Mouse (Mus musculus) cortical plate, adult 2 months (tissue): ENCODE data around the gene Slc10a7. TPM values are rescaled to one million over a fixed set of nuclear protein-coding genes. Genes with fewer than 3 reads are reported as not detected.
A peak's percentile ranks its signal among the peaks of the same experiment; 100 is the strongest.
"Not testable (repeated sequence)": the region's sequence is repeated elsewhere in the genome, so short reads cannot be mapped to it uniquely, and the experiment has no call there.

Source experiments
- H3K27ac ChIP-seq: fragments of 200-500 bp; 2 replicates; pipeline ENCODE4 v1.5.1; 2012; ENCODE audit warnings: low read length, control low read depth, inconsistent platforms; ENCODE audit not compliant: insufficient read depth
- H3K4me1 ChIP-seq: fragments of 200-500 bp; 2 replicates; pipeline ENCODE4 v1.6.1; 2011; ENCODE audit warnings: low read length; ENCODE audit not compliant: control insufficient read depth, insufficient read depth
- H3K4me3 ChIP-seq: fragments of 200-500 bp; 2 replicates; pipeline ENCODE4 v1.5.1; 2011; ENCODE audit warnings: mild to moderate bottlenecking, low read length, control low read depth; ENCODE audit not compliant: insufficient read depth
- CTCF ChIP-seq: fragments of 200-500 bp; IDR thresholded peaks from 2 replicates; pipeline ENCODE4 v1.5.1; 2011; ENCODE audit warnings: mild to moderate bottlenecking, control low read depth, low read length; ENCODE audit not compliant: insufficient read depth; ENCODE audit errors: extremely low read depth
- POLR2A ChIP-seq: fragments of 200-500 bp; IDR thresholded peaks from 2 replicates; pipeline ENCODE4 v1.6.1; 2011; ENCODE audit warnings: mild to moderate bottlenecking, low read length, control low read depth; ENCODE audit not compliant: insufficient read depth; ENCODE audit errors: extremely low read depth
- polyA plus RNA-seq: library from polyadenylated mRNA; depleted of rRNA; stranded (reverse); fragments of >200 nt; gene quantifications from 2 replicates; pipeline ENCODE4 v1.2.3, GENCODE M21; 2012

The Slc10a7 gene
- polyA plus RNA-seq, 1 experiment = 4.1 TPM

- H3K4me3 ChIP-seq = no peak overlapping the region
- TF ChIP-seq CTCF (no peak), POLR2A (no peak)
- no peak overlapping the region for H3K27ac ChIP-seq
- H3K4me1 ChIP-seq = no peaks in the 10 kb centered on the region
These were observed 35.4 kb downstream of the Slc10a7 start for GRCm38 (mm10) chr8:78544545-78544944.

GRCm38 (mm10) chr8:78545153-78545817 is 36.1 kb downstream of the Slc10a7 start:
- not testable (repeated sequence) for H3K27ac ChIP-seq, H3K4me3 ChIP-seq, H3K4me1 ChIP-seq

GRCm38 (mm10) chr8:78549971-78550751 is 41.0 kb downstream of the Slc10a7 start:
- Histone ChIP-seq H3K27ac (no peak overlapping the region), H3K4me1 (no peaks in the 10 kb centered on the region), H3K4me3 (no peak overlapping the region)
- TF ChIP-seq CTCF (no peak), POLR2A (no peak)

- no peaks in the 10 kb centered on the region for H3K4me1 ChIP-seq
- no peak overlapping the region for H3K27ac ChIP-seq
- no peak overlapping the region for H3K4me3 ChIP-seq
- TF ChIP-seq POLR2A (no peak), CTCF (no peak)
These were observed 41.6 kb downstream of the Slc10a7 start for GRCm38 (mm10) chr8:78550752-78551134.

GRCm38 (mm10) chr8:78555817-78556216 is 46.7 kb downstream of the Slc10a7 start:
- Histone ChIP-seq H3K4me3 (no peak overlapping the region), H3K27ac (no peak overlapping the region)
- TF ChIP-seq POLR2A = no peak
- TF ChIP-seq CTCF = no peak

GRCm38 (mm10) chr8:78556773-78557434 is 47.8 kb downstream of the Slc10a7 start:
- Histone ChIP-seq H3K4me3 (no peak overlapping the region), H3K27ac (no peak overlapping the region), H3K4me1 (no peaks in the 10 kb centered on the region)
- no peak for TF ChIP-seq CTCF
- TF ChIP-seq POLR2A = no peak

More at GRCm38 (mm10) chr8:78555817-78556216, 46.7 kb downstream of the Slc10a7 start:
- no peaks in the 10 kb centered on the region for H3K4me1 ChIP-seq

GRCm38 (mm10) chr8:78561620-78562019 is 52.5 kb downstream of the Slc10a7 start:
- Histone ChIP-seq H3K27ac (no peak overlapping the region), H3K4me1 (no peaks in the 10 kb centered on the region), H3K4me3 (no peak overlapping the region)
- 0 out of 2 replicates have a peak, but pooled peaks have one; percentile 16 for TF ChIP-seq CTCF
- TF ChIP-seq POLR2A = no peak

GRCm38 (mm10) chr8:78563466-78564058 is 54.4 kb downstream of the Slc10a7 start:
- Histone ChIP-seq H3K27ac (no peak overlapping the region), H3K4me3 (no peak overlapping the region), H3K4me1 (no peaks in the 10 kb centered on the region)
- TF ChIP-seq POLR2A = no peak
- TF ChIP-seq CTCF = no peak

GRCm38 (mm10) chr8:78564200-78564599 is 55.1 kb downstream of the Slc10a7 start:
- Histone ChIP-seq H3K4me1 (no peaks in the 10 kb centered on the region), H3K27ac (no peak overlapping the region), H3K4me3 (no peak overlapping the region)
- TF ChIP-seq POLR2A (no peak), CTCF (no peak)

GRCm38 (mm10) chr8:78568196-78568595 is 59.0 kb downstream of the Slc10a7 start:
- no peaks in the 10 kb centered on the region for H3K4me1 ChIP-seq
- TF ChIP-seq POLR2A (no peak), CTCF (no peak)
- no peak overlapping the region for H3K27ac ChIP-seq
- H3K4me3 ChIP-seq = no peak overlapping the region

- Histone ChIP-seq H3K4me1 (no peaks in the 10 kb centered on the region), H3K4me3 (no peak overlapping the region), H3K27ac (no peak overlapping the region)
- TF ChIP-seq POLR2A (no peak), CTCF (no peak)
These were observed 62.4 kb downstream of the Slc10a7 start for GRCm38 (mm10) chr8:78571528-78571927.
